Comparison of ENCODE assay signal across 10 mouse cellular contexts in the genomic region with DNA sequence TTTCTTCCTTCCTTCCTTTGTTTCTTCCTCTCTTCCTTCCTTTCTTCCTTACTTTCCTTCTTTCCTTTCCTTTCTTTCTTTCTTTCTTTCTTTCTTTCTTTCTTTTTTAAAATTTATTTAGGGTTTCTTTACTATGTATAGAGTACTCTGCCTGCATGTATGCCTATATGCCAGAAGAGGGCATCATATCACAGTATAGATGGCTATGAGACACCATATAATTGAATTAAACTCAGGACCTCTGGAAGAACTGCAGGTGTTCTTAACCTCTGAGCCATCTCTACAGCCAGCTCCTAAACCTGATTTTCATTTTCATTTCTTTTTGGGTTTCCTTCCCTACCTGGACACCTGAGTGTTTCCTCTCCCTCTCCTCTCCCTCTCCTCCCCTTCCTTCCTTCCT. TPM values are rescaled to one million over a fixed set of nuclear protein-coding genes. Genes with fewer than 3 reads are reported as not detected.
DNase-seq lines count a peak whose midpoint lies in the region; ATAC-seq and TF ChIP-seq lines count a peak whose summit lies in the region.
"Had no signal": no experiment of that assay in that cellular context is flagged by ENCODE, and none has a peak within 500 bp of the region (broad histone marks: within the 10 kb centered on the region; RNA-seq: fewer than 3 reads in every experiment).

No protein-coding gene starts in this region.

- DNase-seq in hindbrain, embryonic 14.5 days (ENCODE audit: low spot score) = peak; percentile 34
- DNase-seq in hindbrain, embryonic 11.5 days (ENCODE audit: low spot score) = no peak
- DNase-seq in 416B (ENCODE audit: low read depth) = peak; percentile 75
- DNase-seq in ES-E14 (ENCODE audit: low read depth, low spot score) = no peak
- DNase-seq in embryo, embryonic 11 days = peak; percentile 36
- DNase-seq in thymus, postnatal 10 days (ENCODE audit: low spot score in 2 of 2) = no peak
- no peak for DNase-seq in thymus, postnatal 36 days

- H3K4me1 ChIP-seq in hindbrain, embryonic 14.5 days (replicated peaks; ENCODE audit: control insufficient read depth, insufficient read depth, low read length) = no peaks in the 10 kb centered on the region
- no peaks in the 10 kb centered on the region for H3K4me1 ChIP-seq in hindbrain, embryonic 11.5 days (replicated peaks; ENCODE audit: control insufficient read depth, insufficient read depth, low read length)
- peaks cover 2 to 7% of the 10 kb centered on the region in 2 experiments; a peak in 3 of 4 replicates for H3K4me1 ChIP-seq in ES-E14 (ENCODE audit: control insufficient read depth in 2 of 2, insufficient read depth in 2 of 2, low read length in 2 of 2, poor library complexity in 1 of 2)
- H3K4me1 ChIP-seq: heart, embryonic 12.5 days; limb, embryonic 12.5 days had no signal

- no peak overlapping the region for H3K9ac ChIP-seq in hindbrain, embryonic 14.5 days
- no peak overlapping the region for H3K9ac ChIP-seq in hindbrain, embryonic 11.5 days (ENCODE audit: low read depth, low read length)
- H3K9ac ChIP-seq in ES-E14 (ENCODE audit: insufficient read depth, low read depth, low read length, poor library complexity, severe bottlenecking) = no peak overlapping the region
- H3K9ac ChIP-seq: heart, embryonic 12.5 days; limb, embryonic 12.5 days had no signal

- H3K9me3 ChIP-seq in hindbrain, embryonic 14.5 days (ENCODE audit: control insufficient read depth, low read length) = no peaks in the 10 kb centered on the region
- no peaks in the 10 kb centered on the region for H3K9me3 ChIP-seq in hindbrain, embryonic 11.5 days (ENCODE audit: control insufficient read depth, low read length)
- no peaks in the 10 kb centered on the region for H3K9me3 ChIP-seq in ES-E14 (ENCODE audit: control insufficient read depth, insufficient read depth, low read depth, low read length)
- H3K9me3 ChIP-seq: heart, embryonic 12.5 days; limb, embryonic 12.5 days had no signal

- H3K4me2 ChIP-seq in hindbrain, embryonic 14.5 days (replicated peaks) = no peak overlapping the region
- no peak overlapping the region for H3K4me2 ChIP-seq in hindbrain, embryonic 11.5 days (replicated peaks; ENCODE audit: low read depth, low read length)
- H3K4me2 ChIP-seq: heart, embryonic 12.5 days; limb, embryonic 12.5 days had no signal

- no peaks in the 10 kb centered on the region for H3K36me3 ChIP-seq in hindbrain, embryonic 14.5 days (replicated peaks; ENCODE audit: control insufficient read depth, insufficient read depth)
- no peaks in the 10 kb centered on the region for H3K36me3 ChIP-seq in hindbrain, embryonic 11.5 days (ENCODE audit: control insufficient read depth, insufficient read depth, low read length)
- no peaks in the 10 kb centered on the region for H3K36me3 ChIP-seq in ES-E14 (ENCODE audit: control insufficient read depth, insufficient read depth, low read length, poor library complexity, severe bottlenecking)
- H3K36me3 ChIP-seq: heart, embryonic 12.5 days; limb, embryonic 12.5 days had no signal

- ATAC-seq in hindbrain, embryonic 14.5 days (ENCODE audit: low FRiP score) = no peak
- ATAC-seq in hindbrain, embryonic 11.5 days (ENCODE audit: low FRiP score) = no peak

- no peak overlapping the region for H3K4me3 ChIP-seq in hindbrain, embryonic 14.5 days (replicated peaks; ENCODE audit: low read length)
- H3K4me3 ChIP-seq in hindbrain, embryonic 11.5 days (ENCODE audit: low read depth, low read length) = no peak overlapping the region
- H3K4me3 ChIP-seq in ES-E14 (ENCODE audit: insufficient read depth in 1 of 2, low read depth in 1 of 2, low read length in 2 of 2, poor library complexity in 1 of 2, severe bottlenecking in 1 of 2) = no peak overlapping the region
- H3K4me3 ChIP-seq: heart, embryonic 12.5 days; limb, embryonic 12.5 days; myocyte had no signal

- H3K27ac ChIP-seq in hindbrain, embryonic 14.5 days = no peak overlapping the region
- H3K27ac ChIP-seq in hindbrain, embryonic 11.5 days (ENCODE audit: low read depth, low read length) = no peak overlapping the region
- H3K27ac ChIP-seq in ES-E14 (ENCODE audit: insufficient read depth, low read depth, low read length, poor library complexity, severe bottlenecking) = no peak overlapping the region
- H3K27ac ChIP-seq: limb, embryonic 12.5 days had no signal

- no peaks in the 10 kb centered on the region for H3K27me3 ChIP-seq in hindbrain, embryonic 14.5 days (ENCODE audit: control insufficient read depth, insufficient read depth, low read length)
- H3K27me3 ChIP-seq in hindbrain, embryonic 11.5 days (ENCODE audit: control insufficient read depth, insufficient read depth, low read length) = no peaks in the 10 kb centered on the region
- H3K27me3 ChIP-seq: heart, embryonic 12.5 days had no signal

- in situ Hi-C loops in ES-E14 (cut with MboI; ENCODE audit: low sequenced_read_pairs in 2 of 2, unreplicated experiment in 2 of 2) = loop anchor here in 1 of 2 experiments (10.0 to 25.0 kb wide), 2 partner anchors 182 to 689 kb away; a partner anchor contains a TSS

TF ChIP-seq in ES-E14, 5 proteins besides CTCF, POLR2A, EP300 and RAD21:
- TF ChIP-seq CHD2 (IDR thresholded peaks at IDR 0.05; ENCODE audit: low read depth, low read length) (no peak), ZC3H11A (IDR thresholded peaks at IDR 0.05; ENCODE audit: borderline replicate concordance, low read depth, low read length) (peak; percentile 51; the same call in 1 of the 2 replicates)

RNA-seq across cellular contexts. Expression of a gene that starts 6.5 kb away (rescaled TPM):
- 21.0 and 23.5 TPM in 2 replicates for polyA plus RNA-seq in hindbrain, embryonic 14.5 days (2014; fragmentation: Nextera tagmentation; extraction: Ambion mirVana)
- polyA plus RNA-seq in hindbrain, embryonic 11.5 days (2014; fragmentation: Nextera tagmentation; extraction: Ambion mirVana) = 20.2 and 21.2 TPM in 2 replicates
- total RNA-seq in ES-E14 (2012; rRNA removed) = 14.6 and 15.0 TPM in 2 replicates

RNA-seq across cellular contexts. Expression of a gene that starts 22.4 kb away (rescaled TPM):
- polyA plus RNA-seq in hindbrain, embryonic 14.5 days (2014; fragmentation: Nextera tagmentation; extraction: Ambion mirVana) = 17.5 and 20.0 TPM in 2 replicates
- 31.3 TPM in 2 replicates for polyA plus RNA-seq in hindbrain, embryonic 11.5 days (2014; fragmentation: Nextera tagmentation; extraction: Ambion mirVana)
- total RNA-seq in ES-E14 (2012; rRNA removed) = 17.3 and 21.9 TPM in 2 replicates

Comparison
In these comparisons a context has a peak if more than half of its experiments do, and no peak if none do; other contexts are left out.
1. DNase-seq: peak in hindbrain, embryonic 14.5 days (single experiment), 416B (single experiment) and embryo, embryonic 11 days (single experiment); none in hindbrain, embryonic 11.5 days (single experiment), ES-E14 (single experiment), thymus, postnatal 10 days (0 of 2) and thymus, postnatal 36 days (0 of 2).